Mouse (Mus musculus): ENCODE measurements around the gene Stk10. TPM values are rescaled to one million over a fixed set of nuclear protein-coding genes. Genes with fewer than 3 reads are reported as not detected.
"Not testable (repeated sequence)": the region's sequence is repeated elsewhere in the genome, so short reads cannot be mapped to it uniquely, and the experiment has no call there.

Gene Stk10
- polyA plus RNA-seq, 1 experiment from 2014 or later, result 1.4 TPM

DNA sequence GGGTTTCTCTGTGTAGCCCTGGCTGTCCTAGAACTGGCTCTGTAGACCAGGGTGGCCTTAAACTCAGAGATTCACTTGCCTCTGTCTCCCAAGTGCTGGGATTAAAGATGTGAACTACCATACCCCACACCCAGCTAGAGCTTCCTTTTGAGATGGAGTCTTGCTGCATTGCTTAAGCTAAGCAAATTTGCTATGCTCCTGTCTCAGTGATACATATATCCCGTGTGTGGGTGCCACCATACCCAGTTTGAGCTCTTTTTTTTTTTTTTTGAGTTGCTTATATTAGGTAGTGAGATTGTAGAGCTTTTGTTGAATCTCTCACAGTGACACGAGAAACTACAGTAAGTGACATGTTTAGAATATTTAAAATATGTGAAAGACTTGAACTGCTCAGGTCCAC lies 37.8 kb upstream of the Stk10 start:
- ATAC-seq (ENCODE audit: low FRiP score, low TSS enrichment) (no peak), DNase-seq (no peak)
- Histone ChIP-seq H3K36me3 (ENCODE audit: control insufficient read depth, insufficient read depth, low read length) (0 out of 2 replicates have a peak, but pooled peaks cover 3% of the 10 kb centered on the region), H3K4me1 (ENCODE audit: control insufficient read depth, insufficient read depth, low read length) (no peaks in the 10 kb centered on the region), H3K4me2 (ENCODE audit: low read length) (no peak overlapping the region), H3K27me3 (ENCODE audit: control insufficient read depth, insufficient read depth, low read length) (no peaks in the 10 kb centered on the region), H3K4me3 (replicated peaks; ENCODE audit: low read depth, low read length) (no peak overlapping the region), H3K9me3 (ENCODE audit: control insufficient read depth, low read length) (no peaks in the 10 kb centered on the region), H3K27ac (replicated peaks; ENCODE audit: low read depth, low read length) (no peak overlapping the region), H3K9ac (replicated peaks; ENCODE audit: low read length) (no peak overlapping the region)
- WGBS, result 87% methylated on average over 2 of the region's 2 CpGs

DNA sequence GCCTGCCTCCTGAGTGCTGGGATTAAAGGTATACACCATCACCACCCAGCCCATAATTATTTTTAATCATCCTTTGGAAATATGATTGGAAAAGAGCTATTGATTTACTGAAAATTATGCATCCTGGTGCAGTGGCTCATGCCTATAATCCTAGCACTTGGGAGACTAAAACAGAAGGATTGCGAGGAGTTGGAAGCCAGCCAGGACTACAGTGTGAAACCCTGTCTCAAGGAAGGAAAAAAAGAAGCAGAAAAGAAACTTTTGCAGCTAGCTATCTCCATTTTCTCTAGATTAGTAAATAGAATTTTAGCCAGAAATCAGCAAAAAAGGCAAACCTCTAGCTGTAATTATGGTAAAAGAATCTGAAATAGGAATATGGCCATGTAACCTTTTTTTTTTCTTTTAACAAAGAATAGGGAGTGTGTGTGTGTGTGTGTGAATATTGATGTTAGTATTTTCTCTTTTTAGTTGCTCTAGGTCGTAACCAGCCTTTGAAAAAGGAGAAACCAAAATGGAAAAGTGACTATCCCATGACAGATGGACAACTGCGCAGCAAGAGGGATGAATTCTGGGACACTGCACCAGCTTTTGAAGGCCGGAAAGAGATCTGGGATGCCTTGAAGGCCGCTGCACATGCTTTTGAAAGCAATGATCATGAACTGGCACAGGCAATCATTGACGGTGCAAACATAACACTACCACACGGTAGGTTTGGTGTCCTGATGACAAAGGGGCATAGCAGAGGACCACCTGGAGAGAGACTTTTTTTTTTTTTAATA lies 34.2 kb upstream of the Stk10 start:
- H3K27ac ChIP-seq (replicated peaks; ENCODE audit: low read depth, low read length), result no peak overlapping the region
- 83% methylated on average over 7 of the region's 7 CpGs for WGBS
- DNase-seq (peak; percentile 64), ATAC-seq (ENCODE audit: low FRiP score, low TSS enrichment) (no peak)
- H3K4me1 ChIP-seq (ENCODE audit: control insufficient read depth, insufficient read depth, low read length), result no peaks in the 10 kb centered on the region
- no peaks in the 10 kb centered on the region for H3K9me3 ChIP-seq (ENCODE audit: control insufficient read depth, low read length)
- H3K9ac ChIP-seq (replicated peaks; ENCODE audit: low read length), result no peak overlapping the region
- H3K27me3 ChIP-seq (ENCODE audit: control insufficient read depth, insufficient read depth, low read length), result no peaks in the 10 kb centered on the region
- H3K36me3 ChIP-seq (ENCODE audit: control insufficient read depth, insufficient read depth, low read length), result peaks cover 15% of the 10 kb centered on the region; the same call in 1 of the 2 replicates
- no peak overlapping the region for H3K4me2 ChIP-seq (ENCODE audit: low read length)
- H3K4me3 ChIP-seq (replicated peaks; ENCODE audit: low read depth, low read length), result no peak overlapping the region

DNA sequence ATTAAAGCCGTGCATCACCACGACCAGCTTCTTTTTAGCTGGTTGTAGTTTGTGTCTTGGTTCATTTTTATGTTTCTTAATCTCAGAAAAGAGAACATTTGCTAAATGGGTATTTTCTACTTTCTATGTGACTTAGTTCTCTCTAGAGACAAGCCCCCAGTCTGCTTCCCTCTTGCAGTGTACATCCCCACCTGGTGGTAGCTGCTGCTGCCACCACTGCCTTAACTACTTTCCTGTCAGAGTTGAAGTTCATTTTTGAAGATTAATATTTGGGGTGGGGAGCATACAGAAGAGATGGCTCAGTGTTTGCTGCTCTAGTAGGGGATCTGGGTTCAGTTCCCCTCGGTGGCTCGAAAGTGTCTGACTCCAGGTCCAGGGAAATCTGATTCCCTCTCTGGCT lies 33.2 kb upstream of the Stk10 start:
- Histone ChIP-seq H3K4me2 (ENCODE audit: low read length) (no peak overlapping the region), H3K36me3 (ENCODE audit: control insufficient read depth, insufficient read depth, low read length) (peaks cover 16% of the 10 kb centered on the region; the same call in 1 of the 2 replicates), H3K4me1 (ENCODE audit: control insufficient read depth, insufficient read depth, low read length) (no peaks in the 10 kb centered on the region), H3K9ac (replicated peaks; ENCODE audit: low read length) (no peak overlapping the region), H3K4me3 (replicated peaks; ENCODE audit: low read depth, low read length) (no peak overlapping the region), H3K9me3 (ENCODE audit: control insufficient read depth, low read length) (no peaks in the 10 kb centered on the region), H3K27ac (replicated peaks; ENCODE audit: low read depth, low read length) (no peak overlapping the region), H3K27me3 (ENCODE audit: control insufficient read depth, insufficient read depth, low read length) (no peaks in the 10 kb centered on the region)
- WGBS, result 97% methylated on average over 4 of the region's 4 CpGs
- no peak for ATAC-seq (ENCODE audit: low FRiP score, low TSS enrichment)
- DNase-seq, result no peak

DNA sequence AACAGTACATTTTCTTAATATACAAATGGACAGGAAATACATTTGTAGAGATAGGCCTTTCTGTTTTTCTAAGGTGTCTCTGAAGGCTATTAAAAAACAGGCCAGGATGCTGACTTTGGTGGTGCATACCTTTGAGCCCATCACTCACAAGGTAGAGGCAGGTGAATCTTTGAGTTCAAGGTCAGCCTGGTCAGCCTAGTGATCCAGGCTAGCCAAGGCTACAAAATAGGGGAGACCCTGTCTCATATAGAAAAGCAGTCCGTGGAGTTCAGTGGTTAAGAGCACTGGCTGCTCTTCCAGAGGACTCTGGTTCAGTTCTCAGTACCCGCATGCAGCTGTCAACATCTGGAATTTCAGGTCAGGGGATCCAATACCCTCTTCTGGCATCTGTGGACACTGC lies 29.4 kb upstream of the Stk10 start:
- Histone ChIP-seq H3K27ac (replicated peaks; ENCODE audit: low read depth, low read length) (no peak overlapping the region), H3K4me1 (ENCODE audit: control insufficient read depth, insufficient read depth, low read length) (no peaks in the 10 kb centered on the region), H3K9ac (replicated peaks; ENCODE audit: low read length) (no peak overlapping the region), H3K36me3 (ENCODE audit: control insufficient read depth, insufficient read depth, low read length) (peaks cover 16% of the 10 kb centered on the region; the same call in 1 of the 2 replicates), H3K9me3 (ENCODE audit: control insufficient read depth, low read length) (no peaks in the 10 kb centered on the region), H3K27me3 (ENCODE audit: control insufficient read depth, insufficient read depth, low read length) (no peaks in the 10 kb centered on the region), H3K4me2 (ENCODE audit: low read length) (no peak overlapping the region), H3K4me3 (replicated peaks; ENCODE audit: low read depth, low read length) (no peak overlapping the region)
- 93% methylated on average over 2 of the region's 2 CpGs for WGBS
- DNase-seq (no peak), ATAC-seq (ENCODE audit: low FRiP score, low TSS enrichment) (no peak)

DNA sequence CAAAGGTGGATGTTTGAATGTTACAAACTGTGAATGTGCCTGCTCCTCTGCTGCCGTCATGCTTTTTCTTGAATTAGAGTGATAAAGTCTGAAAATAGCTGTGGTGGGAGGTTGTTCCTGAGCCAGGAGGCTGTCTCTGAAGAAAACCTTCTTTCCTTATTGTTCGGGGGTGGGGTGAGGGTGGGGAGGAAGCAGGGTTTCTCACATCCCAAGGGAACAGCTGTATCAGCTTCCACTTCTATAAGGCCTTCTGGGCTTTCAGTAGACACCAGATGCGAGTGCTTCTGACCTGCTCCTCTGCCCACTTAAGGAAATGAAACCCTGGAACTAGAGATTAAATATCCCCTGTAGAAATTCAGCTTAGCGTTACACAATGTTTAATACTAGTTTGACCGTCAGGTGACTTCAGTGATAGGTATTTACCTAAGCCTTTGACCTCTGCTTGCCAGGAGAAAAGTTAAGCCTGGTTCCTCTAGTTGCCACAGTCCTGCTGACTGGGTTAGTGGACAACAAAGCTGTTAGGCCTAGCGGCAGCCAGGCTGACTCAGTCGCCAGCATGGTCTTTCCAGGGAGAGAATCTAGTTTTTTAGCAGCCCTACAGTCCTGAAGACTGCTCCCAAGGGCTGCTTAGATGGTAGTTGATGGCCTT lies 27.9 kb upstream of the Stk10 start:
- Histone ChIP-seq H3K36me3 (ENCODE audit: control insufficient read depth, insufficient read depth, low read length) (peaks cover 13% of the 10 kb centered on the region; the same call in 1 of the 2 replicates), H3K27ac (replicated peaks; ENCODE audit: low read depth, low read length) (no peak overlapping the region), H3K9ac (replicated peaks; ENCODE audit: low read length) (no peak overlapping the region), H3K4me1 (ENCODE audit: control insufficient read depth, insufficient read depth, low read length) (no peaks in the 10 kb centered on the region), H3K4me2 (ENCODE audit: low read length) (no peak overlapping the region), H3K27me3 (ENCODE audit: control insufficient read depth, insufficient read depth, low read length) (no peaks in the 10 kb centered on the region), H3K4me3 (replicated peaks; ENCODE audit: low read depth, low read length) (no peak overlapping the region), H3K9me3 (ENCODE audit: control insufficient read depth, low read length) (no peaks in the 10 kb centered on the region)
- DNase-seq (no peak), ATAC-seq (ENCODE audit: low FRiP score, low TSS enrichment) (no peak)
- WGBS, result 89% methylated on average over 7 of the region's 7 CpGs

DNA sequence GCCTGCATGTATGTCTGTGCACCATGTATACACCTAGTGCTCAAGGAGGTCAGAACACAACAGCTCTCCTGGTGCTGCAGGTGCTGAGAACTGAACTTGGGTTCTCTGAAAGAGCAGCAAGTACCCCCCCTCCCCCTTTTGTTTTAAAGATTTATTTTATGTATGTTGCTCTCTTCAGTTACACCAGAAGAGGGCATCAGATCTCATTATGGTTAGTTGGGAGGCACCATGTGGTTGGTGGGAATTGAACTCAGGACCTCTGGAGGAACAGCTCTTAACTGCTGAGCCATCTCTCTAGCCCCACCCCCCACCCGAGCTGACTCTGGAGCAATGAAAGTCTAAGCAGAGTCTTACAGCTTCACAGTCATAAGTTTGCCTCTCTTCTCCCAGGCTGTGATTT lies 22.2 kb upstream of the Stk10 start:
- DNase-seq (no peak), ATAC-seq (ENCODE audit: low FRiP score, low TSS enrichment) (no peak)
- Histone ChIP-seq H3K4me3 (replicated peaks; ENCODE audit: low read depth, low read length) (no peak overlapping the region), H3K27me3 (ENCODE audit: control insufficient read depth, insufficient read depth, low read length) (no peaks in the 10 kb centered on the region), H3K9ac (replicated peaks; ENCODE audit: low read length) (no peak overlapping the region), H3K36me3 (ENCODE audit: control insufficient read depth, insufficient read depth, low read length) (peaks cover 4% of the 10 kb centered on the region; the same call in 1 of the 2 replicates), H3K9me3 (ENCODE audit: control insufficient read depth, low read length) (no peaks in the 10 kb centered on the region), H3K4me2 (ENCODE audit: low read length) (no peak overlapping the region), H3K27ac (replicated peaks; ENCODE audit: low read depth, low read length) (no peak overlapping the region), H3K4me1 (ENCODE audit: control insufficient read depth, insufficient read depth, low read length) (no peaks in the 10 kb centered on the region)
- WGBS, result 78% methylated on average over 1 of the region's 1 CpGs

DNA sequence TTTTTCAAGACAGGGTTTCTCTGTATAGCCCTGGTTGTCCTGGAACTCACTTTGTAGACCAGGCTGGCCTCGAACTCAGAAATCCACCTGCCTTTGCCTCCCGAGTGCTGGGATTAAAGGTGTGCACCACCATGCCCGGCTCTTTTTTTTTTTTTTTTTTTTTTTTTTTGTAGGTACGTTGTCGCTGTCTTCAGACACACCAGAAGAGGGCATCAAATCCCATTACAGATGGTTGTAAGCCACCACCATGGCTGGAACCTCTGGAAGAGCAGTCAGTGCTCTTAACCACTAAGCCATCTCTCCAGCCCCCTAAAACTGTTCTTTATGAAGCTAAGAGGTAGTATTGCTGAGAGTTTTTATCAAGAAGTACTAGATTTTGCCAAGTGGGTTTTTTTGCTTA lies 18.3 kb upstream of the Stk10 start:
- peaks cover 29% of the 10 kb centered on the region for H3K36me3 ChIP-seq (ENCODE audit: control insufficient read depth, insufficient read depth, low read length)
- not testable (repeated sequence) for H3K9me3 ChIP-seq (ENCODE audit: control insufficient read depth, low read length); H3K4me3 ChIP-seq (replicated peaks; ENCODE audit: low read depth, low read length); H3K9ac ChIP-seq (replicated peaks; ENCODE audit: low read length); H3K27me3 ChIP-seq (ENCODE audit: control insufficient read depth, insufficient read depth, low read length); H3K4me1 ChIP-seq (ENCODE audit: control insufficient read depth, insufficient read depth, low read length); H3K4me2 ChIP-seq (ENCODE audit: low read length); ATAC-seq (ENCODE audit: low FRiP score, low TSS enrichment); DNase-seq; H3K27ac ChIP-seq (replicated peaks; ENCODE audit: low read depth, low read length)
- 98% methylated on average over 5 of the region's 5 CpGs for WGBS

DNA sequence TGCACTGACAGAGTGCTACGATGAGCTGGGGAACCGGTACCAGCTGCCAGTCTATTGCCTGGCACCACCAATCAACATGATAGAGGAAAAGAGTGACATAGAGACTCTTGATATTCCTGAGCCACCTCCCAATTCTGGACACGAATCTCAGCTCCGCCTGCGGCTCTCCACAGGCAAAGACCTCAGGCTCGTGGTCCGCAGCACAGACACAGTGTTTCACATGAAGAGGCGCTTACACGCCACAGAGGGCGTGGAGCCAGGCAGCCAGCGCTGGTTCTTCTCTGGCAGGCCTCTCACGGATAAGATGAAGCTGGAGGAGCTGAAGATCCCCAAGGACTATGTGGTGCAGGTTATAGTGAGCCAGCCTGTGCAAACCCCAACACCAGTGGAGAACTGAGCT lies 17.0 kb upstream of the Stk10 start:
- Histone ChIP-seq H3K4me3 (replicated peaks; ENCODE audit: low read depth, low read length) (no peak overlapping the region), H3K4me2 (ENCODE audit: low read length) (no peak overlapping the region), H3K4me1 (ENCODE audit: control insufficient read depth, insufficient read depth, low read length) (no peaks in the 10 kb centered on the region), H3K27me3 (ENCODE audit: control insufficient read depth, insufficient read depth, low read length) (no peaks in the 10 kb centered on the region), H3K9ac (replicated peaks; ENCODE audit: low read length) (no peak overlapping the region), H3K36me3 (ENCODE audit: control insufficient read depth, insufficient read depth, low read length) (peaks cover 29% of the 10 kb centered on the region), H3K27ac (replicated peaks; ENCODE audit: low read depth, low read length) (no peak overlapping the region), H3K9me3 (ENCODE audit: control insufficient read depth, low read length) (no peaks in the 10 kb centered on the region)
- WGBS, result 89% methylated on average over 12 of the region's 12 CpGs
- ATAC-seq (ENCODE audit: low FRiP score, low TSS enrichment) (no peak), DNase-seq (no peak)

All from midbrain, embryonic 14.5 days (tissue).